Mouse (Mus musculus): ENCODE data around the gene Gm20388.

Gm20388 gene

GRCm38 (mm10) chr8:121544936-121545335, 1634.3 kb downstream of the Gm20388 start:
- no peak for DNase-seq

GRCm38 (mm10) chr8:121547132-121547531, 1636.5 kb downstream of the Gm20388 start:
- peak; percentile 86 for DNase-seq

- no peak for DNase-seq
These were observed 1639.4 kb downstream of the Gm20388 start for GRCm38 (mm10) chr8:121550056-121550455.

- DNase-seq = no peak
These were observed 1640.7 kb downstream of the Gm20388 start for GRCm38 (mm10) chr8:121551065-121551985.

GRCm38 (mm10) chr8:121552506-121552905, 1641.9 kb downstream of the Gm20388 start:
- DNase-seq = no peak

GRCm38 (mm10) chr8:121553831-121554475, 1643.3 kb downstream of the Gm20388 start:
- no peak for DNase-seq

- DNase-seq = no peak
These were observed 1647.1 kb downstream of the Gm20388 start for GRCm38 (mm10) chr8:121557746-121558145.

- DNase-seq = no peak
These were observed 1647.9 kb downstream of the Gm20388 start for GRCm38 (mm10) chr8:121558538-121558937.

GRCm38 (mm10) chr8:121559801-121560200, 1649.2 kb downstream of the Gm20388 start:
- no peak for DNase-seq

- no peak for DNase-seq
These were observed 1649.9 kb downstream of the Gm20388 start for GRCm38 (mm10) chr8:121560432-121561100.

GRCm38 (mm10) chr8:121561636-121562345, 1651.2 kb downstream of the Gm20388 start:
- peak; percentile 63 for DNase-seq

GRCm38 (mm10) chr8:121562941-121563351, 1652.3 kb downstream of the Gm20388 start:
- no peak for DNase-seq

- no peak for DNase-seq
These were observed 1653.1 kb downstream of the Gm20388 start for GRCm38 (mm10) chr8:121563701-121564100.

GRCm38 (mm10) chr8:121568321-121568720, 1657.7 kb downstream of the Gm20388 start:
- no peak for DNase-seq

GRCm38 (mm10) chr8:121570335-121570734, 1659.7 kb downstream of the Gm20388 start:
- no peak for DNase-seq

- DNase-seq = no peak
These were observed 1660.2 kb downstream of the Gm20388 start for GRCm38 (mm10) chr8:121570801-121571200.

- no peak for DNase-seq
These were observed 1661.5 kb downstream of the Gm20388 start for GRCm38 (mm10) chr8:121572121-121572520.

GRCm38 (mm10) chr8:121573275-121573674, 1662.6 kb downstream of the Gm20388 start:
- DNase-seq = peak; percentile 74

GRCm38 (mm10) chr8:121575661-121576060, 1665.0 kb downstream of the Gm20388 start:
- DNase-seq = no peak

GRCm38 (mm10) chr8:121577751-121578675, 1667.4 kb downstream of the Gm20388 start:
- DNase-seq = peak; percentile 42

GRCm38 (mm10) chr8:121578676-121579451, 1668.2 kb downstream of the Gm20388 start, which contains the start of gene Fbxo31:
TSS of gene Fbxo31 (minus strand) at chr8:121578806.
- peak; percentile 98 for DNase-seq
